12 mouse cellular contexts compared by ENCODE assay signal in genomic region chr3:84217961-84218351, GRCm38 (mm10). TPM values are rescaled to one million over a fixed set of nuclear protein-coding genes. Genes with fewer than 3 reads are reported as not detected.
A peak's percentile ranks its signal among the peaks of the same experiment; 100 is the strongest.
DNase-seq lines count a peak whose midpoint lies in the region; ATAC-seq and TF ChIP-seq lines count a peak whose summit lies in the region.
"Had no signal": no experiment of that assay in that cellular context is flagged by ENCODE, and none has a peak within 500 bp of the region (broad histone marks: within the 10 kb centered on the region; RNA-seq: fewer than 3 reads in every experiment).

No protein-coding gene starts in this region.

- H3K36me3 ChIP-seq in embryonic facial prominence, embryonic 12.5 days = no peaks in the 10 kb centered on the region
- no peaks in the 10 kb centered on the region for H3K36me3 ChIP-seq in hindbrain, embryonic 11.5 days (ENCODE audit: control insufficient read depth, insufficient read depth, low read length)
- H3K36me3 ChIP-seq in midbrain, embryonic 14.5 days (ENCODE audit: control insufficient read depth, insufficient read depth, low read length) = no peaks in the 10 kb centered on the region
- H3K36me3 ChIP-seq: liver, embryonic 13.5 days had no signal

- DNase-seq in gastrocnemius, adult 2 months = no peak
- DNase-seq in gastrocnemius, postnatal 36 days = no peak
- no peak for DNase-seq in hindbrain, embryonic 11.5 days (ENCODE audit: low spot score)
- DNase-seq in midbrain, embryonic 14.5 days = no peak
- DNase-seq in layer of hippocampus, postnatal 36 days = no peak
- no peak for DNase-seq in kidney, postnatal 25 days
- DNase-seq: gastrocnemius, postnatal 10 days; kidney, adult 8-10 months; liver, embryonic 13.5 days had no signal

- H3K27me3 ChIP-seq in embryonic facial prominence, embryonic 12.5 days = no peaks in the 10 kb centered on the region
- H3K27me3 ChIP-seq in hindbrain, embryonic 11.5 days (ENCODE audit: control insufficient read depth, insufficient read depth, low read length) = no peaks in the 10 kb centered on the region
- no peaks in the 10 kb centered on the region for H3K27me3 ChIP-seq in midbrain, embryonic 14.5 days (ENCODE audit: control insufficient read depth, insufficient read depth, low read length)

- peak overlapping the region; percentile 26 for H3K4me2 ChIP-seq in embryonic facial prominence, embryonic 12.5 days (replicated peaks)
- H3K4me2 ChIP-seq in hindbrain, embryonic 11.5 days (replicated peaks; ENCODE audit: low read depth, low read length) = peak overlapping the region; percentile 26
- H3K4me2 ChIP-seq in midbrain, embryonic 14.5 days (ENCODE audit: low read length) = peak overlapping the region; percentile 77
- H3K4me2 ChIP-seq: liver, embryonic 13.5 days had no signal

- no peak overlapping the region for H3K4me3 ChIP-seq in gastrocnemius, adult 2 months
- no peak overlapping the region for H3K4me3 ChIP-seq in embryonic facial prominence, embryonic 12.5 days
- H3K4me3 ChIP-seq in hindbrain, embryonic 11.5 days (ENCODE audit: low read depth, low read length) = peak overlapping the region; percentile 8; the same call in 1 of the 2 replicates
- peak overlapping the region; percentile 44 for H3K4me3 ChIP-seq in midbrain, embryonic 14.5 days (replicated peaks; ENCODE audit: low read depth, low read length)
- H3K4me3 ChIP-seq: liver, embryonic 13.5 days had no signal

- H3K4me1 ChIP-seq in embryonic facial prominence, embryonic 12.5 days = peaks cover 33% of the 10 kb centered on the region
- peaks cover 12% of the 10 kb centered on the region; the same call in 1 of the 2 replicates for H3K4me1 ChIP-seq in hindbrain, embryonic 11.5 days (replicated peaks; ENCODE audit: control insufficient read depth, insufficient read depth, low read length)
- H3K4me1 ChIP-seq in midbrain, embryonic 14.5 days (ENCODE audit: control insufficient read depth, insufficient read depth, low read length) = peaks cover 62% of the 10 kb centered on the region

- intact Hi-C loops in gastrocnemius, adult 2 months (cut with DNase I) = no loop called here
- intact Hi-C loops in gastrocnemius, postnatal 36 days (cut with DNase I) = no loop called here

- H3K27ac ChIP-seq in gastrocnemius, adult 2 months = 0 out of 2 replicates have a peak overlapping the region, but pooled peaks have one; percentile 12
- peak overlapping the region; percentile 60; the same call in 1 of the 2 replicates for H3K27ac ChIP-seq in embryonic facial prominence, embryonic 12.5 days
- H3K27ac ChIP-seq in hindbrain, embryonic 11.5 days (ENCODE audit: low read depth, low read length) = no peak overlapping the region
- peak overlapping the region; percentile 27; the same call in 1 of the 2 replicates for H3K27ac ChIP-seq in midbrain, embryonic 14.5 days (replicated peaks; ENCODE audit: low read depth, low read length)
- H3K27ac ChIP-seq: liver, embryonic 13.5 days had no signal

- WGBS in embryonic facial prominence, embryonic 12.5 days = 35% methylated on average over 4 of the region's 4 CpGs
- WGBS in hindbrain, embryonic 11.5 days = 39% methylated on average over 4 of the region's 4 CpGs
- 25% methylated on average over 4 of the region's 4 CpGs for WGBS in midbrain, embryonic 14.5 days

- TF ChIP-seq CTCF in gastrocnemius, adult 2 months (IDR thresholded peaks at IDR 0.05) = no peak

- no peak for ATAC-seq in embryonic facial prominence, embryonic 12.5 days (ENCODE audit: insufficient number of reproducible peaks, insufficient read depth, low FRiP score, low TSS enrichment)
- ATAC-seq in hindbrain, embryonic 11.5 days (ENCODE audit: low FRiP score) = no peak
- no peak for ATAC-seq in midbrain, embryonic 14.5 days (ENCODE audit: low FRiP score, low TSS enrichment)
- no peak for ATAC-seq in granulocyte monocyte progenitor cell, adult 5-6 weeks (replicated peaks; ENCODE audit: poor library complexity, severe bottlenecking)

- H3K9me3 ChIP-seq in embryonic facial prominence, embryonic 12.5 days = no peaks in the 10 kb centered on the region
- H3K9me3 ChIP-seq in hindbrain, embryonic 11.5 days (ENCODE audit: control insufficient read depth, low read length) = no peaks in the 10 kb centered on the region
- H3K9me3 ChIP-seq in midbrain, embryonic 14.5 days (ENCODE audit: control insufficient read depth, low read length) = no peaks in the 10 kb centered on the region
- H3K9me3 ChIP-seq: liver, embryonic 13.5 days had no signal

- no peak overlapping the region for H3K9ac ChIP-seq in embryonic facial prominence, embryonic 12.5 days
- H3K9ac ChIP-seq in hindbrain, embryonic 11.5 days (ENCODE audit: low read depth, low read length) = peak overlapping the region; percentile 32; the same call in 1 of the 2 replicates
- H3K9ac ChIP-seq in midbrain, embryonic 14.5 days (replicated peaks; ENCODE audit: low read length) = peak overlapping the region; percentile 17; the same call in 1 of the 2 replicates
- H3K9ac ChIP-seq: liver, embryonic 13.5 days had no signal

RNA-seq across cellular contexts. Expression of gene Gm6525, which starts 44.1 kb away (rescaled TPM):
- not detected for total RNA-seq in gastrocnemius, adult 2 months (2021)
- total RNA-seq in gastrocnemius, postnatal 36 days (2021) = not detected
- 0.97 and 1.00 TPM in 2 replicates for polyA plus RNA-seq in embryonic facial prominence, embryonic 12.5 days (2016; fragmentation: Nextera tagmentation; extraction: Ambion mirVana)
- 0.99 and 1.6 TPM in 2 replicates for polyA plus RNA-seq in hindbrain, embryonic 11.5 days (2014; fragmentation: Nextera tagmentation; extraction: Ambion mirVana)
- polyA plus RNA-seq in midbrain, embryonic 14.5 days (2014; fragmentation: Nextera tagmentation; extraction: Ambion mirVana) = 3.1 and 3.2 TPM in 2 replicates
- not detected for total RNA-seq in layer of hippocampus, postnatal 36 days (2021)
- not detected in 2 replicates for total RNA-seq in granulocyte monocyte progenitor cell, adult 5-6 weeks (2014; fragmentation: Nextera tagmentation)
- total RNA-seq in granulocyte monocyte progenitor cell, adult 5-6 weeks (2017) = 0.15 TPM in 1 of 2 replicates, not detected in the other
- total RNA-seq: layer of hippocampus, postnatal 10 days had no signal
- polyA plus RNA-seq: liver, embryonic 13.5 days had no signal

Comparison
In these comparisons a context has a peak if more than half of its experiments do, and no peak if none do; other contexts are left out.
1. H3K4me3 ChIP-seq: peak in hindbrain, embryonic 11.5 days (single experiment) and midbrain, embryonic 14.5 days (single experiment); none in gastrocnemius, adult 2 months (single experiment) and embryonic facial prominence, embryonic 12.5 days (single experiment).
2. H3K4me2 ChIP-seq: peak in every context shown above with its lines; median percentile 77 in midbrain, embryonic 14.5 days; 26 in embryonic facial prominence, embryonic 12.5 days; 26 in hindbrain, embryonic 11.5 days.